Mouse (Mus musculus) retina, adult 2 months (tissue): ENCODE measurements around the gene Gcgr.
"Not testable (repeated sequence)": the region's sequence is repeated elsewhere in the genome, so short reads cannot be mapped to it uniquely, and the experiment has no call there.

ENCODE experiments used
- DNase-seq: peaks from one replicate; pipeline ENCODE4 v3.0.0-alpha.2; 2012; ENCODE audit warnings: low read depth, low spot score

The Gcgr gene

DNA sequence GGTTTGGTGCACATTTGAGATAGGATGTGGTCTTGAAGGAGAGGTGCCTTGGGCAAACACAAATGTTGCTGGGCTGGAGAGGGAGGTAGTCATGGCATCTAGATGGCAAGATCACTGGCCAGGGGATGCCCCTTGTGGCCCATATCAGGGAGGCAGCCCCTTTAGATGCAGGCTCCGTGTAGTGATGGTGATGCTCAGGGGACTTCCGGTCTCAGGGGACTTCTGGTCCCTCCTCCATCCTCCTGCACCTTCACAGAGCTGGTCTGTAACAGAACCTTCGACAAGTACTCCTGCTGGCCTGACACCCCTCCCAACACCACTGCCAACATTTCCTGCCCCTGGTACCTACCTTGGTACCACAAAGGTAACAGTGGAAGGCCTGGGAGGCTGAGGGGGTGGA is 5.3 kb downstream of the Gcgr start:
- DNase-seq = no peak

DNA sequence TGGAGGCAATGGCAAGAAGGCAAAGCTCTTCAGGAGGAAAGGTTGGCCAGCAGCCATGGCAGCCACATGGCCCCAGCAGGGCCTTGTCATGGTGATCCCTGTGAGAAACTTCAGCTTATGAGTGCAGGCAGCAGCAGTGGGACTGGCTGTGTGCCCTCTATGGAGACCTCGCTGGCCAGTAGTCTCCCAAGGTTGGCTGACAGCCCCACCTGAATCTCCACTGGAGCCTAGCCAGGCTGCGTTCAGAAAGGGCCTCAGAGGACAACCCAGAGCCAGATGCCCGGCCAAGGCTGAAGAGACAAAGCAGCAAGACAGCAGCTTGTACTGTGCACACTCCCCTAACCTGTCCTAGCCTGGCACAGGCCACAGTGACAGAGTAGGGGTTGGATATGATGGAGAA is 8.0 kb downstream of the Gcgr start:
- DNase-seq = no peak

- no peak for DNase-seq
Observed at GRCm38 (mm10) chr11:120538955-120539284, 8.4 kb downstream of the Gcgr start.

- DNase-seq = no peak
Observed at GRCm38 (mm10) chr11:120539285-120540014, 9.0 kb downstream of the Gcgr start.

DNA sequence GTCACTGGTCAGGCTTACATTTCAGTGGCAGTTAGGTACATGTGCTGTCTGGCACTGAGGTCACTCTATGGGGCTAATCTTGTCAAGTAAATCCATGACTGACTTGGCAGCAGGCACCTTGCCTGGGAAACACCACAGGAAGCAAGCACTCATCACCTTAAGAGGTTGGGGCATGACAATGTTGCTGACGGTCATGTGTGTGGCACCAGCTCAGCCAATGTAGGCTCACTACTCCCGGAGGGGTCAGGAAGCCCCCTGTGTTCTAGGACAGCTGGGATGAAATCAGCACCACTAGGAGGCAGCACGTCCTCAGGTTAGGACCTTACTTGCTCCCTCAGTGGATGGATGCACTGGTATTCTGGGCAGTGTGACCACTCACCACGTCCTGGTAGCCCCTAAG is 11.4 kb downstream of the Gcgr start:
- no peak for DNase-seq

GRCm38 (mm10) chr11:120542376-120542775 is 11.9 kb downstream of the Gcgr start:
- DNase-seq = no peak

DNA sequence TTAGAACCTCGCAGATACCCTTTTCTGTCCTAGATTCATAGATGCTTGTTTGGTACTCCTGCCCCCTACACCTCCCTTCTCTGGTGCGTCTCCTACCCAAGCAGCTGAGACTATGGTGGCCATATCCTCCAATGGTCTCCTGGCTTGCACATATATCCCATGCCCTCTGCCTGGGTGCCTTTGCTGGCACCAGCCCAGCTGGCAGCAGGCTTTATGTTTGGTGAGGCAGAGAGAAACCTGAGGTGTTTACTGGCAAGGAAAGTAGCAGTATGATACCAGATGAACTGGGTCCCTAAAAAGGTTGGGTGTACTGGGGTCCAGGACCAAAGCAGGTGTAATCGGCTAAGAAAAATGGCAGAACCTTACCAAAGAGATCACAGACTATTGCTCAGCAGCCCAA is 15.5 kb downstream of the Gcgr start:
- DNase-seq = no peak

DNA sequence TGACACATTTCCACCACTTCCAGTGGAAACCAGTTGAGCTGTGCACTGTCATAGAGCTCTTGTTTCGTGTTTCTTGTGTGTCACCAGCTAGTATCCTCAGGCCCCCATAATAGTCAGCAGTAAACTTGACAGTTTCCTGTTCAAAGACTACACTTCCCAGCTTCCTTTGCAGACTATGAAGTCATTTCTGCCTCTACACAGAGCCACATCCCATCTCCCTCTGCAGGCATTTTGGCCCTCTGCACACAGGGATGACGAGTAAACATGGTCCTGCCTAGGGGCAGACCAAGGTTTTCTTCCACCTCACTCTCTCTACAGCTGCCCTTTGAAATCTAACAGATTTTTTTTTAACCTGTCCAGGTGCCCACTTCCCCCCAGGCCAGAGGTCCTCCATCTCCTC is 17.0 kb downstream of the Gcgr start:
- no peak for DNase-seq

GRCm38 (mm10) chr11:120548214-120548613 is 17.7 kb downstream of the Gcgr start:
- DNase-seq = no peak

- no peak for DNase-seq
Observed at GRCm38 (mm10) chr11:120548786-120549167, 18.3 kb downstream of the Gcgr start.

DNA sequence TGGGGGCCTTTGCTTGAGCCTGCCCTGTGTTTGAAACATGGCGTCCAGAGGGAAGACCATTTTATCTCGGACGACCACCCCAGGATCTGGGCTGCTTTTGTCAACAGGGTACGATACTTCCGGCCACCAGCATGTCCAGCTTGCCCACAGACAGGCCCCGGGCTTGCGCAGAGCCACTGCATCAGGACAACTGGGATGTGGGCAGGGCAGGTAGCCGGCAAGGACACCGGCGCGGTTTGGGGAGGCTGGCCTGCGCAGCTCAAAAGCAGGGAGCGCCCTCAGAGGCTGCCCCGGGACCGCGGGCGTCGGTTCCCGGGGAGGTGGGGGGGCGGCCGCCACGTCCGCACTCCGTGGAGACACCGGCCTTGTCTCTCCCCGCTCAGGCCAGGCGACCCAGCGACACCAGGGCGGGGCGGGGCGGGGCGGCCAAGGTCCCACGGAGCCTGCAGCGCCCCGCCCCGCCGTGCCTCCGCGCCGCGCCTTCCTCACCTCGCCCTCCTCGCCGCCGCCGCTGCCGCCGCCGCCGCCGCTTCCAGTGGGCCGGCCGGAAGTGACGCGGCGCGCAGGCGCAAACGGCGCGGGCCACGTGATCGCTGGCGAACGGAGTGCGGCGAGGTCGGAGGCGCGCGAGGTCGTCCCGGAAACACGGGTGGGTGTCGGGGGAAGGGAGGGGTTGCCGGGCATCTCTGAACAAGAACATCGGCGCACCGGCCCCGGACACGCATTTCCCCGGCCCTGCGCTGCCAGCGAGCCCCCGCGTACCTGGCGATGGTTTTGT is 18.9 kb downstream of the Gcgr start, which contains the start of gene Mcrip1:
Gene Mcrip1 (minus strand): TSS at position 560 of the 778 bp plus-strand sequence.
- DNase-seq = peak; percentile 75

GRCm38 (mm10) chr11:120549986-120550809 is 19.7 kb downstream of the Gcgr start:
- no peak for DNase-seq

DNA sequence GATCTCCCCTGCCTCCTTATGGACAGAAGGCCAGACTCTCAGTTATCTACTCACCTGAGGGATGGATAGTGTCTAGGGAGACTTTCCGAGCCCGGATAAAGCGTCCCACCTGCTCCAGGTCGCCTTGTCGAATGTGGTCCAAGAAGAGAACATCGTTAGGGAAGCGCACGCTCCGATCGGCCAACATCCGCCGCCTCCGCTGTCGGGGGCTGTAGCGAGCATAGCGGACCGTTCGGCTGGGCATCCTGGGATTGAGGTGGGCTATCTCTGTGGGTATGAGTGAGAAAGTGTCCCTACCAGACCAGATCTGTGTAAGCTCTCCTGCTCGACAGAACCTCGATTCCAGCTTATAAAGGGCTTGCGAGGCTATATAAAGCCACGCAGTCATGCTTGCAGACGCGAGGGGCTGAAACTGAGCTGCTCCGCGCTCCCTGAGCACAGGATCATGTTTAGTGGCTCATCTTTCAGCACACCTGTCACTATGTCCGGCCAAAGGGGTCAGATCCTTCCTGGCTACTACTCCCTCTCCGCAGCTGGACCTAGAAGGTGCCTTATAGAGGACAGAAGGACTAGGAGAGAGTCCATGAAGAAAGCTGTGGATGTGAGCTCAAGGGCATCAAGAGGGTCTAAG is 20.4 kb downstream of the Gcgr start, which contains the start of gene Ppp1r27:
Gene Ppp1r27 (minus strand): TSS at position 323 of the 631 bp plus-strand sequence.
- no peak for DNase-seq

DNA sequence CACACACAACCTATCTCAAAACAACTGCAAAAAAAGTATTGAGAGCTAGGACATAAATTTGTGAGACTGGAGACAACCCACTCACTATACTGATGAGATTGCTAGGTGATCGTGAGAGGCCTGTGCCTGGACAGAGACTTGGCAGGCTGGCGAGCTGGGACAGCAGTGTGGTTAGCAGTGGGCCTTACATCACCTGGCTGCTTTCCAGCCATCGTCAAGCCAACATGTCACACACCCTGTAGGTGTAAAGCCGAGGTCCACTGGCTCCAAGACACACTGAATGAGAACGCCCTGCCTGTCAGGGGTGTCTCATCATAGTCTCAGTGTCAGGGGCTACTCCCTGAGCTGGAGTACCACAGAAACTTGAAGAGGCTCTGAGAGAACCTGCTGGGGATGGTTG is 22.2 kb downstream of the Gcgr start:
- DNase-seq = no peak

DNA sequence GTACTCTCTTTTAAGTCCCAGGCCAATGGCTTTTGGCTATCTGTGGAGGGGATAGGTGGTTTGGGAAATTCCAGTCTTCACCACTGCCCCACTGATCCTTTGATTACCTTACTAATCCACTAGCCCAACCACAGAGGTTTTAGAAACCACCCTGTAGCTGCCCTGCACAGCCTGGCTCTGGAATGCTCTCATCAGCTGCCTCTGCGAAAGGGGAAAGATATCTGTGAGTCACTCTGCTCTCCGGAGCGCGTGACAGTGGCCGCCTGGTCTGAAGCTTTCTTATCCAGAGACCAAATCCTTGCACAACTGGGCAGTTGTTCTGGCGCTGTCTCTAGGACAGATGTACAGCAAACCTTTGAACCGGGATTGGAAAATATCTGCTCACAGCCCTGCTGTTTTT is 24.3 kb downstream of the Gcgr start:
- no peak for DNase-seq

- no peak for DNase-seq
Observed at GRCm38 (mm10) chr11:120555260-120555659, 24.8 kb downstream of the Gcgr start.

GRCm38 (mm10) chr11:120558843-120559242 is 28.3 kb downstream of the Gcgr start:
- not testable (repeated sequence) for DNase-seq

- DNase-seq = no peak
Observed at GRCm38 (mm10) chr11:120560952-120561728, 30.6 kb downstream of the Gcgr start.

DNA sequence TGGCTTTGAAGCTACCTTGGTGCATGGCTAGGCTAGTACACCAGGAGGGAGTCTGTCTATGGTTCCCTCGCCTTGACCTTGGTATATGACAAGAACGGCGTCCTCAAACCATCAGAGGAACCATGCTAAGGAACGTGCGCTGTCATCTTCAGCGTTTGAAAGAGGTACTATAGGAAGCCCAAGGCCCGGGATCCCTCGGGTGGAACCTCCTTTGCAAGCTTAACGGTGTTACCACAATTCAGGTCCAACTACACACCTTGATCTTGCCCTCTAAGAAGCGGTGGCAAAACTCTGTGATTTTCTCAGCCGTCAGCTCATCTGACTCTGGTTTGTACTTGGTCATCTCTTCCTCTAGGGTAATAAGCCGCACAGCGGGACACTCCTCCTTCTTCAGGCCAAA is 32.5 kb downstream of the Gcgr start:
- DNase-seq = no peak

GRCm38 (mm10) chr11:120565114-120565513 is 34.6 kb downstream of the Gcgr start:
- no peak for DNase-seq

- no peak for DNase-seq
Observed at GRCm38 (mm10) chr11:120568324-120568723, 37.8 kb downstream of the Gcgr start.
